Mouse (Mus musculus) embryonic facial prominence, embryonic 11.5 days (tissue): ENCODE measurements around the gene Olfr877. TPM values are rescaled to one million over a fixed set of nuclear protein-coding genes. Genes with fewer than 3 reads are reported as not detected.

ENCODE experiments used
- ATAC-seq: fragments of 200-750 bp; cut with Nextera tagmentation; replicated peaks from 2 replicates; pipeline ENCODE4 v1.8.0; 2017; ENCODE audit warnings: low read depth; ENCODE audit not compliant: insufficient number of reproducible peaks, low FRiP score, low TSS enrichment
- DNase-seq: peaks from one replicate; pipeline ENCODE4 v3.0.0-alpha.2; 2015; ENCODE audit warnings: low spot score
- H3K27ac ChIP-seq: fragments of 300-500 bp; sonication (generic); replicated peaks from 2 replicates; pipeline ENCODE4 v1.5.1; 2014; ENCODE audit warnings: mild to moderate bottlenecking, low read depth, low read length, control low read depth
- H3K27me3 ChIP-seq: fragments of 300-500 bp; sonication (generic); 2 replicates; pipeline ENCODE4 v1.6.1; 2014; ENCODE audit warnings: mild to moderate bottlenecking, low read length, moderate library complexity, mixed read lengths; ENCODE audit not compliant: control insufficient read depth, insufficient read depth
- H3K36me3 ChIP-seq: fragments of 300-500 bp; sonication (generic); replicated peaks from 2 replicates; pipeline ENCODE4 v1.6.1; 2014; ENCODE audit warnings: low read depth, mild to moderate bottlenecking, low read length, moderate library complexity, mixed read lengths; ENCODE audit not compliant: control insufficient read depth, insufficient read depth
- H3K4me1 ChIP-seq: fragments of 300-500 bp; sonication (generic); 2 replicates; pipeline ENCODE4 v1.6.1; 2014; ENCODE audit warnings: low read length, mixed read lengths; ENCODE audit not compliant: control insufficient read depth, insufficient read depth
- H3K4me2 ChIP-seq: fragments of 300-500 bp; sonication (generic); 2 replicates; pipeline ENCODE4 v1.6.1; 2014; ENCODE audit warnings: low read depth, mild to moderate bottlenecking, control low read depth, low read length, moderate library complexity
- H3K4me3 ChIP-seq: fragments of 300-500 bp; sonication (generic); 2 replicates; pipeline ENCODE4 v1.5.1; 2014; ENCODE audit warnings: low read depth, low read length, control low read depth
- H3K9ac ChIP-seq: fragments of 300-500 bp; sonication (generic); replicated peaks from 2 replicates; pipeline ENCODE4 v1.6.1; 2014; ENCODE audit warnings: mild to moderate bottlenecking, control low read depth, low read length
- H3K9me3 ChIP-seq: fragments of 300-500 bp; sonication (generic); replicated peaks from 2 replicates; pipeline ENCODE4 v1.6.1; 2016; ENCODE audit warnings: mild to moderate bottlenecking, low read length, inconsistent platforms, mixed read lengths; ENCODE audit not compliant: control insufficient read depth
- WGBS: fragments of 180-500 bp; shearing (Covaris S2); extraction: QIAGEN DNeasy Blood & Tissue Kit; methylation state at CpG from one replicate; pipeline ENCODE4 v1.1.7; 2014; 5-methylcytosine and 5-hydroxymethylcytosine counted together
- polyA plus RNA-seq: library from polyadenylated mRNA; unstranded; fragments of >200 nt; fragmentation: Nextera tagmentation; extraction: Ambion mirVana; gene quantifications from 2 replicates; pipeline ENCODE4 v1.2.1, GENCODE M21; 2014

Olfr877 gene
- polyA plus RNA-seq, 1 experiment from 2014 or later: not detected

- Histone ChIP-seq H3K27me3 (no peaks in the 10 kb centered on the region), H3K9me3 (no peaks in the 10 kb centered on the region), H3K36me3 (no peaks in the 10 kb centered on the region), H3K27ac (no peak overlapping the region), H3K9ac (no peak overlapping the region), H3K4me2 (no peak overlapping the region), H3K4me3 (no peak overlapping the region), H3K4me1 (no peaks in the 10 kb centered on the region)
- WGBS: 71% methylated on average over 1 of the region's 1 CpGs
- ATAC-seq (no peak), DNase-seq (no peak)
Measured at GRCm38 (mm10) chr9:37863325-37863724, 9.3 kb downstream of the Olfr877 start.

GRCm38 (mm10) chr9:37870246-37870645, 16.2 kb downstream of the Olfr877 start:
- 57% methylated on average over 1 of the region's 1 CpGs for WGBS
- no peaks in the 10 kb centered on the region for H3K4me1 ChIP-seq

GRCm38 (mm10) chr9:37871097-37871496, 17.0 kb downstream of the Olfr877 start:
- no peak for DNase-seq
- 78% methylated on average over 1 of the region's 1 CpGs for WGBS
- Histone ChIP-seq H3K9ac (no peak overlapping the region), H3K27ac (no peak overlapping the region), H3K4me1 (no peaks in the 10 kb centered on the region), H3K4me2 (no peak overlapping the region), H3K9me3 (no peaks in the 10 kb centered on the region), H3K27me3 (no peaks in the 10 kb centered on the region), H3K36me3 (no peaks in the 10 kb centered on the region), H3K4me3 (no peak overlapping the region)
- no peak for ATAC-seq

More at GRCm38 (mm10) chr9:37870246-37870645, 16.2 kb downstream of the Olfr877 start:
- H3K4me3 ChIP-seq: no peak overlapping the region
- no peaks in the 10 kb centered on the region for H3K36me3 ChIP-seq
- no peak for ATAC-seq
- no peaks in the 10 kb centered on the region for H3K9me3 ChIP-seq
- H3K9ac ChIP-seq: no peak overlapping the region
- H3K4me2 ChIP-seq: no peak overlapping the region
- H3K27me3 ChIP-seq: no peaks in the 10 kb centered on the region
- H3K27ac ChIP-seq: no peak overlapping the region
- DNase-seq: no peak

GRCm38 (mm10) chr9:37871536-37871935, 17.5 kb downstream of the Olfr877 start:
- H3K27me3 ChIP-seq: no peaks in the 10 kb centered on the region
- no peak for DNase-seq
- no peaks in the 10 kb centered on the region for H3K36me3 ChIP-seq
- no peak overlapping the region for H3K4me3 ChIP-seq
- 68% methylated on average over 1 of the region's 1 CpGs for WGBS
- H3K4me1 ChIP-seq: no peaks in the 10 kb centered on the region
- H3K4me2 ChIP-seq: no peak overlapping the region
- no peaks in the 10 kb centered on the region for H3K9me3 ChIP-seq
- H3K9ac ChIP-seq: no peak overlapping the region
- H3K27ac ChIP-seq: no peak overlapping the region
- no peak for ATAC-seq

GRCm38 (mm10) chr9:37890960-37891359, 36.9 kb downstream of the Olfr877 start:
- Histone ChIP-seq H3K27ac (no peak overlapping the region), H3K9me3 (no peaks in the 10 kb centered on the region), H3K36me3 (no peaks in the 10 kb centered on the region), H3K27me3 (no peaks in the 10 kb centered on the region), H3K9ac (no peak overlapping the region), H3K4me2 (no peak overlapping the region), H3K4me1 (no peaks in the 10 kb centered on the region), H3K4me3 (no peak overlapping the region)
- DNase-seq (no peak), ATAC-seq (no peak)
- 35% methylated on average over 2 of the region's 2 CpGs for WGBS

- Histone ChIP-seq H3K36me3 (no peaks in the 10 kb centered on the region), H3K27me3 (no peaks in the 10 kb centered on the region), H3K4me2 (no peak within 1 kb of the TSS), H3K4me3 (no peak within 1 kb of the TSS), H3K9me3 (no peaks in the 10 kb centered on the region), H3K27ac (no peak within 1 kb of the TSS), H3K9ac (no peak within 1 kb of the TSS), H3K4me1 (no peaks in the 10 kb centered on the region)
- ATAC-seq (no peak), DNase-seq (no peak)
- WGBS: 50% methylated on average over 2 of the region's 2 CpGs
Measured at GRCm38 (mm10) chr9:37896661-37897060, 42.6 kb downstream of the Olfr877 start, which contains the start of gene Olfr145. Gene Olfr145 (plus strand): TSS chr9:37896724.

GRCm38 (mm10) chr9:37905555-37905954, 51.5 kb downstream of the Olfr877 start:
- H3K9ac ChIP-seq: no peak overlapping the region
- H3K4me1 ChIP-seq: no peaks in the 10 kb centered on the region
- no peaks in the 10 kb centered on the region for H3K27me3 ChIP-seq
- WGBS: 64% methylated on average over 3 of the region's 3 CpGs
- no peak overlapping the region for H3K4me2 ChIP-seq
- DNase-seq (no peak), ATAC-seq (no peak)
- no peaks in the 10 kb centered on the region for H3K36me3 ChIP-seq
- no peak overlapping the region for H3K4me3 ChIP-seq
- no peak overlapping the region for H3K27ac ChIP-seq
- no peaks in the 10 kb centered on the region for H3K9me3 ChIP-seq
